Mouse (Mus musculus) lung, embryonic 15.5 days (tissue): ENCODE results near the gene Chodl. TPM values are rescaled to one million over a fixed set of nuclear protein-coding genes. Genes with fewer than 3 reads are reported as not detected.

Source experiments
- ATAC-seq: fragments of 200-750 bp; cut with Nextera tagmentation; 2 replicates; pipeline ENCODE4 v1.8.0; 2017; ENCODE audit warnings: moderate number of reproducible peaks, borderline replicate concordance; ENCODE audit not compliant: low FRiP score, low TSS enrichment; ENCODE audit errors: extremely low read depth
- H3K27ac ChIP-seq: fragments of 300-500 bp; sonication (generic); 2 replicates; pipeline ENCODE4 v1.5.1; 2015; ENCODE audit warnings: moderate library complexity, mild to moderate bottlenecking, inconsistent platforms
- H3K27me3 ChIP-seq: fragments of 300-500 bp; sonication (generic); 2 replicates; pipeline ENCODE4 v1.6.1; 2015; ENCODE audit warnings: inconsistent platforms
- H3K36me3 ChIP-seq: fragments of 300-500 bp; sonication (generic); 2 replicates; pipeline ENCODE4 v1.6.1; 2015; ENCODE audit warnings: inconsistent platforms
- H3K4me1 ChIP-seq: fragments of 300-500 bp; sonication (generic); 2 replicates; pipeline ENCODE4 v1.6.1; 2015; ENCODE audit warnings: inconsistent platforms
- H3K4me2 ChIP-seq: fragments of 300-500 bp; sonication (generic); 2 replicates; pipeline ENCODE4 v1.6.1; 2015; ENCODE audit warnings: inconsistent platforms, mild to moderate bottlenecking, moderate library complexity
- H3K4me3 ChIP-seq: fragments of 300-500 bp; sonication (generic); 2 replicates; pipeline ENCODE4 v1.5.1; 2015; ENCODE audit warnings: mild to moderate bottlenecking, inconsistent platforms
- H3K9ac ChIP-seq: fragments of 300-500 bp; sonication (generic); 2 replicates; pipeline ENCODE4 v1.6.1; 2015; ENCODE audit warnings: inconsistent platforms
- H3K9me3 ChIP-seq: fragments of 300-500 bp; sonication (generic); 2 replicates; pipeline ENCODE4 v1.6.1; 2016; ENCODE audit warnings: inconsistent platforms
- WGBS: fragments of 180-500 bp; shearing (Covaris S2); methylation state at CpG from one replicate; pipeline ENCODE4 v1.1.7; 2015; 5-methylcytosine and 5-hydroxymethylcytosine counted together
- polyA plus RNA-seq: library from polyadenylated mRNA; unstranded; fragments of >200 nt; fragmentation: Nextera tagmentation; extraction: Ambion mirVana; gene quantifications from 2 replicates; pipeline ENCODE4 v1.2.1, GENCODE M21; 2015

Chodl gene
- 1.3 and 1.7 TPM in 2 replicates for polyA plus RNA-seq

DNA sequence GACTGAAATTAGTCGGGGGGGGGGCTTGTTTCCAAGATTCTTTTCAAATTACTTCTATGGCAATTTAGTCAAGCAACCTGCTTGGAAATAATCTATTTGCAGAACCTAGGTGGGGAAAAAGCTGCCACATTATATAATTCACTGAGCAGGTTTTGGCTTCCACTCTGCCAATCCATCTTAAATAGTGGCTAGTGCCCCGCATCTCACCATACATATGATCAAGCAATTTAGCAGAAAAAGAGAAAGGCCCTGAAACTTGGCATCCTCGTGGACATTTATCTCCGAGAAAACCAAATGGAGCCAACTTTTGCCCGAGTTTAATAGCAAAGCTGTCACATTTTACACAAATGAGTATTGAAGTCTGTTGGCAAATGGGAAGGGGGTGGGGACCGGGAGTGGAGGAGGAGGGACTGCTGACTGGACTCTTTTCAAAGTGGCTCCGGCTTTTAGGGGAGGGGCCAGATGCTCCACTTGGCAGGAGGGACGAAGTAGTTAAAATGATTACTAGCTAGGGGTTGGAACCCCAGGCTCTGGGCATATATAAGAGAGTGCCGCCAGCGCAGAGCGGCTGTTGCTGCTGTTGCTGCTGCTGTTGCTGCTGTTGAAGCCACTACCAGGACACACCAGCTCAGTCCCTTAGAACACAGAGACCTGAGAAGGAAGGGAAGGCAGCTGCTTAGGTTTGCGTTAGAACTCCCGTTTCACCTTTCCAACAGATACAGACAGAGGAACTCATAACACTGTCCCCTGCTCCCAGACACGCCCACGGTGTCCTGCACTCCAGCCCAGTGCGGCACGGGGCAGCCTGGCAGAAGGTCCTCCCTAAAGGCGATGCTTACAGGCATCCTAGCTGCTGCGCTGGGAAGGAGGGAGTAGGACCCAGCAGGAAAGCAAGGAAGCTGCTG lies at the start of gene Chodl:
Chodl (plus strand) TSS at position 567 of the 905 bp plus-strand sequence.
- Histone ChIP-seq H3K4me1 (peaks cover 16% of the 10 kb centered on the region), H3K27ac (no peak within 1 kb of the TSS), H3K4me3 (peak within 1 kb of the TSS; percentile 29), H3K27me3 (peaks cover 4% of the 10 kb centered on the region), H3K36me3 (no peaks in the 10 kb centered on the region), H3K4me2 (peak within 1 kb of the TSS; percentile 83), H3K9me3 (no peaks in the 10 kb centered on the region), H3K9ac (0 out of 2 replicates have a peak within 1 kb of the TSS, but pooled peaks have one; percentile 1)
- 11% methylated on average over 19 of the region's 19 CpGs for WGBS
- peak; percentile 84 for ATAC-seq

DNA sequence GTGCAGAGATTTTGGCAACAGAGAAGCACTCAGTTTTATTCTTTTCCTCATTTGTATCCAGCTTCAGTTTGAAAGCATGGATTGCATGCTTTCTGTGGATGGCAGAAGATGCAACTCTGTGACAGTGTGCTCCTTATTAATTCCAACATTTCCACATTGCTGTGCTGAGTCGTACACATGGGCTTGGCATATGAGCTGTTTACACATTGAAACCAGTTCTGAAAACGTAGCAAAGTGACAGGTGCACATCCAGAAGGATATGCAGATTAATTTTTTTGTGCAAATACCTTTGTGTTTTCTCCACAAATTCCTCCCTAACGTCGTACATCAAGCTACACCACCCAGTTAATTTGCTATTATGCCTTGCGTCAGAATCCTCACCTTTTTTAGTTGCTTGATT lies 8.1 kb upstream of the Chodl start:
- Histone ChIP-seq H3K27ac (no peak overlapping the region), H3K9me3 (no peaks in the 10 kb centered on the region), H3K27me3 (no peaks in the 10 kb centered on the region), H3K4me3 (no peak overlapping the region), H3K4me1 (no peaks in the 10 kb centered on the region), H3K4me2 (no peak overlapping the region), H3K36me3 (no peaks in the 10 kb centered on the region), H3K9ac (no peak overlapping the region)
- no peak for ATAC-seq
- WGBS, result 68% methylated on average over 5 of the region's 5 CpGs

DNA sequence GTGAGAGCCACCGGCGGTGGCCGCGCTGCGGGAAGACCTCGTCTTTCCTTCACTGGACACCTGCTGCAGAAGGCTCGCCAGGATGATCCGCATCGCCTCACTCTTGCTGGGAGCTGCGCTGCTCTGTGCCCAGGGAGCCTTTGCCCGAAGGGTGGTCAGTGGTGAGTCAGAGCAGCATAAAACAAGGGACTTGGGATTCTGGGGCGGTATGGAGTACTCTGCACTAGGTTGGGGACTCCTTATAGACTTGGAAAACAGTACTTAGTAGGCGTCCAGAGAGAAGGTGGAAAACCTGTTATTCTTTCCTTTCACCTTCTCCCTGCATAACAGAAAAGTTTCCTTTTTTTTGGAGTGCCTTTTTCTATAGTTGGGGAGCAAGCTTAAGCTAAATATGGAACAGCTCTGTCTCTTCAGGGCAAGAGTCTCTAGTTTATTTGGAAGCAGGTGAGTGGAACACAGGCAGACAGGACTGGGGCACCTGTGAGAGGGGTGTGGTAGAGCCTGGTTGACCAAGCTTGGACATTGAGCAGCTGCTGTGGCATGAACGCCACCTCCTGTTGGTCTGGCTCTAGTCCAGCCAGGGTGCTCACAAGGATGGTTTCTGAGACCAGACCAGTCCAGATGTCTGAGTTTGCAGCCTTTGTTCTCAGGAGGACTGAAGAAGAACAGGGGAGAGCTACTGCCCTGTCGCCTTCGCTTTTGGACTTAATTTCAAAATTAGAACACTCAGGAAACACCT lies 708 bp downstream of the Chodl start:
- Histone ChIP-seq H3K4me3 (peak overlapping the region; percentile 29), H3K9me3 (no peaks in the 10 kb centered on the region), H3K27me3 (peaks cover 4% of the 10 kb centered on the region), H3K4me1 (peaks cover 16% of the 10 kb centered on the region), H3K9ac (0 out of 2 replicates have a peak overlapping the region, but pooled peaks have one; percentile 1), H3K27ac (no peak overlapping the region), H3K36me3 (no peaks in the 10 kb centered on the region), H3K4me2 (peak overlapping the region; percentile 83)
- 12% methylated on average over 16 of the region's 16 CpGs for WGBS
- ATAC-seq, result no peak; the same call in 1 of the 2 replicates

DNA sequence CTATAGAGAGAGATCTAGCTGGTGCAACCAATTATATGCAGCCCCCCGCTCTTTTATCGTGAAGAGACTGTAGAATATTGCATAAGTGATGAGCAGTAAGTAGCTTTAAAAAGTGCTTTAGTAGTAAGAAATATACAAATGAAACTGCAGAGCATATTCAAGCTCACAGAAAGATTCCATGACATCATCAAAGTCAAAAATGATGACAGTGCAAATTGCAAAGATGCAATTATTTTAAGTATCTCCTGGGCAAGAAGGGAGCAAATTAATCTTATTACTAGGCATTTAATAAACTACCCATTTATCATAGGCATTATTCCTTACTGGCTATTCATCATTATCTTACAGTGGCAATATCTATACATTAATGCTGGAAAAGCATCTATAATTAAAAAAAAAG lies 3.5 kb downstream of the Chodl start:
- H3K27me3 ChIP-seq, result peaks cover 4% of the 10 kb centered on the region
- H3K4me1 ChIP-seq, result peaks cover 16% of the 10 kb centered on the region
- H3K9me3 ChIP-seq, result no peaks in the 10 kb centered on the region
- WGBS, result 90% methylated on average over 2 of the region's 2 CpGs
- H3K4me3 ChIP-seq, result no peak overlapping the region
- no peaks in the 10 kb centered on the region for H3K36me3 ChIP-seq
- H3K9ac ChIP-seq, result no peak overlapping the region
- no peak for ATAC-seq
- H3K27ac ChIP-seq, result no peak overlapping the region
- no peak overlapping the region for H3K4me2 ChIP-seq

DNA sequence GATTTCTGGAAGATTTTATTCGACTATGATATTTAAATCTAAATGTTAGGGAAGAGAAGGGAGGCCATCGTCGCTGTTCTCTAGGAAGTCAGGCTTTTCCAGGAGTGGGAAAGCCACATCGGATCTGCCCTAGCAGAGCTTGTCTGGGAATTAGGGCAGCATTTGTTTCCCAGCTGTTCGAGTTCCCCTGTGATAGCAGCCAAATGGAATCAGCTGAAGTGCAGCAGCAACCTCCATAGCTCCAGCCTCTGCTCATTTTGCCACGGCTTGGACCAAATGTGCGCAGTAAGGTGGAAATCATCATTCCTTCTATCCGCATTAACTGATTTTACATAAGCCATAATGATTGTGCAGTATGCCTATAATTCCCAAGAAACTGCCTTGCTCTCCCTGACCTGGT lies 7.0 kb downstream of the Chodl start:
- ATAC-seq, result no peak
- WGBS, result 71% methylated on average over 8 of the region's 8 CpGs
- H3K36me3 ChIP-seq, result no peaks in the 10 kb centered on the region

DNA sequence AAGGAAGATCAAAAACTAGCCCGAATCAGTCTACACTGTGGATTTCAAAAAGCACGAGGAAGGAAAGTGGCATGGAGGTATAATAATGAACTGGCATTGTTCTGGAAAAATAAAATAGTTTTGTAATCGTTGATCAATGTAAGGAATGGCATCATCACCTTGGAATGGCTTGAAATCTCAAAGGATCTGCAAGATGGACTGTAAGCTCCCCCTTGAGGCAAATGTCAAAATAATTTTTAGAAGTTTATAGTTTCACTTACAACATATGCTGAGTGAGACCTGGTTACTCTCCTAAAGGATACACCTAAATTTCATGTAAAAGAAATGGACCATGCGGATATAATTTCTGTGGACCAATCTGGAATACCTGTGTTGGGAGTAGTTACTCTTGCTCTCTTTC lies 19.6 kb downstream of the Chodl start:
- H3K4me2 ChIP-seq, result no peak overlapping the region
- WGBS, result 71% methylated on average over 4 of the region's 4 CpGs
- no peaks in the 10 kb centered on the region for H3K27me3 ChIP-seq
- no peaks in the 10 kb centered on the region for H3K4me1 ChIP-seq
- no peaks in the 10 kb centered on the region for H3K36me3 ChIP-seq
- ATAC-seq, result no peak
- no peak overlapping the region for H3K4me3 ChIP-seq
- H3K9ac ChIP-seq, result no peak overlapping the region
- H3K9me3 ChIP-seq, result no peaks in the 10 kb centered on the region
- no peak overlapping the region for H3K27ac ChIP-seq

More for the DNA sequence above, 7.0 kb downstream of the Chodl start:
- Histone ChIP-seq H3K4me3 (no peak overlapping the region), H3K9me3 (no peaks in the 10 kb centered on the region), H3K9ac (no peak overlapping the region), H3K4me2 (no peak overlapping the region), H3K4me1 (no peaks in the 10 kb centered on the region), H3K27ac (no peak overlapping the region), H3K27me3 (no peaks in the 10 kb centered on the region)

DNA sequence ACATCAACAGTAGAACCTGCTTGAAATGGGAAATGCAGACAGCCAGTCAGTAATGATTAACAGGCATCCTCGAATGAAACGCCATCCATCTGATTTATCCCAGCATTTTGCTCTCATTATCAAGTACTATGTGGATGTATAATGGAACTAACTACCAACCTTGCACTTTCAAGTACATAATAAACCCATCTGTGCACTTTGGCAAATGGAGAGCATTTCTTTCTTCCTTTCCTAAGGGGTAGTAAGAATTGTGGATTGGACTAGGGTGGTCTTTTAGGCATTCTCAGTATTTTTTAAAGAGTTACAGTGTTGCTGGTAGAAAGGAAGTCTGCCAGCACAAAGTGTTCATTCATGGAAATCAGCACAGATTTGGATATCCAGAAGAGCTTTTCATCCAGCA lies 26.7 kb downstream of the Chodl start:
- Histone ChIP-seq H3K4me2 (no peak overlapping the region), H3K4me1 (no peaks in the 10 kb centered on the region), H3K4me3 (no peak overlapping the region), H3K36me3 (no peaks in the 10 kb centered on the region), H3K27ac (no peak overlapping the region), H3K9me3 (no peaks in the 10 kb centered on the region), H3K27me3 (no peaks in the 10 kb centered on the region), H3K9ac (no peak overlapping the region)
- WGBS, result 60% methylated on average over 2 of the region's 2 CpGs
- ATAC-seq, result no peak

DNA sequence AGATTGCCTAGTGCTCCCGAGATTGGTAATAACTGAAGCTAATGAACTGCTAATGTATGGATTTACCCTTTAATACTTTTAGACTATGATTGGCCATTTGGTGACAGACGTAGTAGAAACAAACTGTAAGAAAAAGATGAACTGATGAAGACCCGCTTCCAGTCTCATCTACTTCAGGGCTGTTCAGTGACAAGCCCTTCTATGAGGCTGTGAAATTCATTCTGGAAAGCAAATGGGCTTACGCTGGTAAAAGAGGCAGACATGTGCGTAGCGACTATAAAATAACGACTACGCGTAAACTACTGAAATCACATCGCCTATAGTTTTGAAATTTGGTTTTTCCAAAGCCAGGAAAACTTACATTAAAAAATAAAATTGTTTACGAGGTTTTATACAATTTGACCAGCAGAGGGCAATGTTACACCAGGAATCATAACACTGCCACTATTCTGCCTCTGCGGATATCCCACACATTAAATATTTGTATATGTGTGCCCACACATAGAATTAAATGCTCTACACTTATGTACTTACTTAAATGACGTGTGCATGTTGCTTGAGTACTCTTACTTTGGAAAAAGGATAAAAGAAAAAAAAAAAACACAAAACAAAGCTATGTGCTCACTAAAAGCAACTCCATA lies 38.5 kb downstream of the Chodl start:
- Histone ChIP-seq H3K9me3 (no peaks in the 10 kb centered on the region), H3K27me3 (no peaks in the 10 kb centered on the region), H3K4me1 (no peaks in the 10 kb centered on the region), H3K27ac (no peak overlapping the region), H3K36me3 (no peaks in the 10 kb centered on the region), H3K9ac (no peak overlapping the region), H3K4me3 (no peak overlapping the region), H3K4me2 (no peak overlapping the region)
- no peak for ATAC-seq
- WGBS, result 25% methylated on average over 13 of the region's 13 CpGs

DNA sequence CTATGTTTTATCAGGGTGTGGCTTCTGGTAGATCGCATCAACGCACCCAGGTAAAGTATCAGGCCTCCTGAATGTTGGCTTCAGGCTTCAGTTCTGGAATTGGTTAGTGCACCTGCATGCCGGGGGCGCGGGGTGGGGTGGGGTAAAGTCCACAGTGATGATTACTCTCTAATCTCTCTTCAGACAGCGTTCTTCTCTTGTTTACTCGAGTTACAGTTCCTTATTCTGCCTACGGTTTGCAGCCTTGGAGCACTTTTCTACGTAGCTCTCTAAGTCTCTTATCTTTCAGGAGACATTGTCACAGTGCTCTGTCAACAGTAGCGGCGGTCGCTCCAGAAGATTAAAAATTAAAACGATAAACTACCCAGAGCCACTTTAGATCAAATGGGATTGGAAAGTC lies 43.4 kb downstream of the Chodl start:
- Histone ChIP-seq H3K9me3 (no peaks in the 10 kb centered on the region), H3K27ac (no peak overlapping the region), H3K9ac (no peak overlapping the region), H3K27me3 (no peaks in the 10 kb centered on the region), H3K4me2 (no peak overlapping the region), H3K4me3 (no peak overlapping the region), H3K4me1 (no peaks in the 10 kb centered on the region), H3K36me3 (no peaks in the 10 kb centered on the region)
- ATAC-seq, result no peak
- WGBS, result 64% methylated on average over 13 of the region's 13 CpGs

DNA sequence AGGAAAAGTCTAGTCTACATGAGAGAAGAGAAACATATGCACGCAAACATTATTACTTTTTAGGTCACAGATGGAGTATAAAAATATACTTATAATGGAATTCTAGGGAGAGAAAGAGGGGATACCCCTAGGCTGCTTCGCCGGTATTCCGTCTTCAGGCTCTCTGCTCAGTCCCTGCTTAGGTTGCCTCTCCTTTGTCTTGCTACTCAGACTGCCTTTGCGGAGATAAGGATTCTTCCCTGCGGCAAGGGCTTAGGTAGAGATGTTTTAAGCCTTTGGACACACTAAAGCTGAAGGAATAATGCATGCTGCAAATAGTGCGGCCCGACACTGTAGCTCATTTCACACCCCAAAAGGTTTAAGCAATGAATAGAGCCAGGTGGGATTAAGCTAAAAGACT lies 45.6 kb downstream of the Chodl start:
- H3K4me3 ChIP-seq, result no peak overlapping the region
- 66% methylated on average over 8 of the region's 8 CpGs for WGBS
- no peak overlapping the region for H3K27ac ChIP-seq
- no peaks in the 10 kb centered on the region for H3K27me3 ChIP-seq
- no peak overlapping the region for H3K9ac ChIP-seq
- H3K9me3 ChIP-seq, result no peaks in the 10 kb centered on the region
- ATAC-seq, result no peak
- H3K4me2 ChIP-seq, result no peak overlapping the region
- no peaks in the 10 kb centered on the region for H3K4me1 ChIP-seq
- H3K36me3 ChIP-seq, result no peaks in the 10 kb centered on the region
